In the genomic region with DNA sequence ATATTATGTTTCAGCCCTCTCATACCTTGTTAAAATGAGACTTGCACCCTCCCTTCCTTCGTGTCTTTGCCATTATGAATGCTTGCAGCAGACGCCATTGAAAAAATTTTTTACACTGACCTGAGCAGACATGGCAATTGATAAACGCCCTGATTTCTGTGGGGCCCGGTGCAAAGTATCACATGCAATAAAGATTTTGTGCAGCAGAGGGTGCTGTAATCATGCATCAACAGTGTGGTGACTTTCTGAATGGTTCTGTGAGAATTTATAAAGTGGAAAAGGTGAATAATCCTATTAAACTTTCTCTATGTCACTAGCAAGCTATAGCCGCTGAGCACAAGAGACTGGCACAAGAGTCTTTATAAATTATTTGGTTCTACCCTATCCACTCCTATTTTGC, we compare ENCODE assay signal across 8 mouse cellular contexts. TPM values are rescaled to one million over a fixed set of nuclear protein-coding genes. Genes with fewer than 3 reads are reported as not detected.
DNase-seq lines count a peak whose midpoint lies in the region; ATAC-seq and TF ChIP-seq lines count a peak whose summit lies in the region.

No protein-coding gene starts in this region.

- DNase-seq in hindbrain, embryonic 10.5 days (ENCODE audit: low spot score): peak; percentile 14
- DNase-seq in 3T3-L1 (ENCODE audit: low read depth, low spot score) (peak; percentile 78), ES-E14 (ENCODE audit: low read depth, low spot score) (no peak)
- DNase-seq in cerebellum, postnatal 10 days: peak; percentile 59 to 70
- DNase-seq in kidney, postnatal 25 days: peak; percentile 38 to 63
- peak; percentile 35 for DNase-seq in mesoderm, embryonic 11.5 days (ENCODE audit: low read depth, low spot score)

- H3K4me3 ChIP-seq in hindbrain, embryonic 10.5 days: no peak overlapping the region
- H3K4me3 ChIP-seq in hindbrain, embryonic 12.5 days: no peak overlapping the region
- no peak overlapping the region for H3K4me3 ChIP-seq in ES-E14 (ENCODE audit: insufficient read depth in 1 of 2, low read depth in 1 of 2, low read length in 2 of 2, poor library complexity in 1 of 2, severe bottlenecking in 1 of 2)

- H3K9ac ChIP-seq in hindbrain, embryonic 12.5 days: no peak overlapping the region
- H3K9ac ChIP-seq in ES-E14 (ENCODE audit: insufficient read depth, low read depth, low read length, poor library complexity, severe bottlenecking): no peak overlapping the region

- no peaks in the 10 kb centered on the region for H3K27me3 ChIP-seq in hindbrain, embryonic 10.5 days (ENCODE audit: insufficient read depth, poor library complexity, severe bottlenecking)
- no peaks in the 10 kb centered on the region for H3K27me3 ChIP-seq in hindbrain, embryonic 12.5 days

- no peak overlapping the region for H3K4me2 ChIP-seq in hindbrain, embryonic 12.5 days (replicated peaks)

- H3K36me3 ChIP-seq in hindbrain, embryonic 10.5 days: no peaks in the 10 kb centered on the region
- no peaks in the 10 kb centered on the region for H3K36me3 ChIP-seq in hindbrain, embryonic 12.5 days
- H3K36me3 ChIP-seq in ES-E14 (ENCODE audit: control insufficient read depth, insufficient read depth, low read length, poor library complexity, severe bottlenecking): no peaks in the 10 kb centered on the region; the same call in 1 of the 2 replicates

- in situ Hi-C loops in ES-E14 (cut with MboI; ENCODE audit: low sequenced_read_pairs in 2 of 2, unreplicated experiment in 2 of 2): no loop called here

- H3K27ac ChIP-seq in hindbrain, embryonic 10.5 days: no peak overlapping the region
- H3K27ac ChIP-seq in hindbrain, embryonic 12.5 days: no peak overlapping the region
- no peak overlapping the region for H3K27ac ChIP-seq in ES-E14 (ENCODE audit: insufficient read depth, low read depth, low read length, poor library complexity, severe bottlenecking)

- WGBS in hindbrain, embryonic 10.5 days: 32% methylated on average over 5 of the region's 5 CpGs
- WGBS in hindbrain, embryonic 12.5 days: 27% methylated on average over 5 of the region's 5 CpGs

- no peaks in the 10 kb centered on the region for H3K4me1 ChIP-seq in hindbrain, embryonic 10.5 days (replicated peaks)
- H3K4me1 ChIP-seq in hindbrain, embryonic 12.5 days: no peaks in the 10 kb centered on the region
- no peaks in the 10 kb centered on the region for H3K4me1 ChIP-seq in ES-E14 (ENCODE audit: control insufficient read depth in 2 of 2, insufficient read depth in 2 of 2, low read length in 2 of 2, poor library complexity in 1 of 2)

- no peak for ATAC-seq in hindbrain, embryonic 12.5 days (ENCODE audit: low FRiP score)
- ATAC-seq in inflammation-experienced regulatory T-cells, adult 6 months: no peak

- no peaks in the 10 kb centered on the region for H3K9me3 ChIP-seq in hindbrain, embryonic 10.5 days
- no peaks in the 10 kb centered on the region for H3K9me3 ChIP-seq in hindbrain, embryonic 12.5 days (replicated peaks)
- no peaks in the 10 kb centered on the region for H3K9me3 ChIP-seq in ES-E14 (ENCODE audit: control insufficient read depth, insufficient read depth, low read depth, low read length)

TF ChIP-seq in ES-E14, 5 proteins besides CTCF, POLR2A, EP300 and RAD21:
- TF ChIP-seq HCFC1 (IDR thresholded peaks at IDR 0.05; ENCODE audit: borderline replicate concordance, insufficient read depth, low read length): no peak
- no peak for TF ChIP-seq MAFK (IDR thresholded peaks at IDR 0.05; ENCODE audit: insufficient read depth, low read depth, low read length)
- TF ChIP-seq CHD2 (IDR thresholded peaks at IDR 0.05; ENCODE audit: low read depth, low read length): no peak
- TF ChIP-seq ZC3H11A (IDR thresholded peaks at IDR 0.05; ENCODE audit: borderline replicate concordance, low read depth, low read length): peak; percentile 69
- no peak for TF ChIP-seq ZNF384 (IDR thresholded peaks at IDR 0.05; ENCODE audit: low read depth, low read length)

RNA-seq across cellular contexts. Expression of gene Tma16, which starts 35.6 kb away (rescaled TPM):
- polyA plus RNA-seq in hindbrain, embryonic 10.5 days (2016; fragmentation: Nextera tagmentation; extraction: Ambion mirVana): 16.2 and 18.5 TPM in 2 replicates
- polyA plus RNA-seq in hindbrain, embryonic 12.5 days (2016; fragmentation: Nextera tagmentation; extraction: Ambion mirVana): 13.4 and 15.3 TPM in 2 replicates
- total RNA-seq in ES-E14 (2012; rRNA removed): 47.4 and 48.0 TPM in 2 replicates
- 10 to 100 TPM in 2 of 3 experiments, 1 to 10 TPM in 1; 8.9 to 19.7 (median 18.8) TPM for polyA plus RNA-seq in inflammation-experienced regulatory T-cells, adult 6 months (2017; shearing (Covaris generic))
